12 mouse cellular contexts compared by ENCODE assay signal in genomic region chr8:47482354-47483071, GRCm38 (mm10). TPM values are rescaled to one million over a fixed set of nuclear protein-coding genes. Genes with fewer than 3 reads are reported as not detected.
A peak's percentile ranks its signal among the peaks of the same experiment; 100 is the strongest.
DNase-seq lines count a peak whose midpoint lies in the region; ATAC-seq lines count a peak whose summit lies in the region.
"Had no signal": no experiment of that assay in that cellular context is flagged by ENCODE, and none has a peak within 500 bp of the region (broad histone marks: within the 10 kb centered on the region; RNA-seq: fewer than 3 reads in every experiment).

No protein-coding gene starts in this region.

- peaks cover 4% of the 10 kb centered on the region; the same call in 1 of the 2 replicates for H3K36me3 ChIP-seq in lung, embryonic 15.5 days
- H3K36me3 ChIP-seq in embryonic facial prominence, embryonic 14.5 days (ENCODE audit: control insufficient read depth, insufficient read depth, low read length), result no peaks in the 10 kb centered on the region
- no peaks in the 10 kb centered on the region; the same call in 1 of the 2 replicates for H3K36me3 ChIP-seq in stomach, embryonic 14.5 days (ENCODE audit: control insufficient read depth, insufficient read depth, low read length)
- H3K36me3 ChIP-seq in liver, embryonic 11.5 days (ENCODE audit: control insufficient read depth, insufficient read depth, low read length), result peaks cover 3% of the 10 kb centered on the region; the same call in 1 of the 2 replicates

- no peak overlapping the region for H3K4me3 ChIP-seq in lung, embryonic 15.5 days
- H3K4me3 ChIP-seq in embryonic facial prominence, embryonic 14.5 days (ENCODE audit: low read depth, low read length), result no peak overlapping the region
- H3K4me3 ChIP-seq in stomach, embryonic 14.5 days (ENCODE audit: low read depth, low read length), result no peak overlapping the region
- H3K4me3 ChIP-seq in liver, embryonic 11.5 days (ENCODE audit: low read depth, low read length), result no peak overlapping the region
- H3K4me3 ChIP-seq: limb, embryonic 12.5 days; myocyte had no signal

- H3K4me1 ChIP-seq in lung, embryonic 15.5 days, result 0 out of 2 replicates have a peak, but pooled peaks cover 8% of the 10 kb centered on the region
- H3K4me1 ChIP-seq in embryonic facial prominence, embryonic 14.5 days (ENCODE audit: control insufficient read depth, insufficient read depth, low read length), result no peaks in the 10 kb centered on the region
- H3K4me1 ChIP-seq in stomach, embryonic 14.5 days (ENCODE audit: control insufficient read depth, insufficient read depth, low read length), result no peaks in the 10 kb centered on the region
- H3K4me1 ChIP-seq in liver, embryonic 11.5 days (replicated peaks; ENCODE audit: control insufficient read depth, insufficient read depth, low read length), result no peaks in the 10 kb centered on the region

- H3K4me2 ChIP-seq in lung, embryonic 15.5 days, result no peak overlapping the region
- no peak overlapping the region for H3K4me2 ChIP-seq in embryonic facial prominence, embryonic 14.5 days (ENCODE audit: low read depth, low read length)
- no peak overlapping the region for H3K4me2 ChIP-seq in stomach, embryonic 14.5 days (replicated peaks; ENCODE audit: low read depth, low read length)
- no peak overlapping the region for H3K4me2 ChIP-seq in liver, embryonic 11.5 days
- H3K4me2 ChIP-seq: limb, embryonic 12.5 days had no signal

- ATAC-seq in lung, embryonic 15.5 days (ENCODE audit: borderline replicate concordance, extremely low read depth, low FRiP score, low TSS enrichment), result peak; percentile 31; the same call in 1 of the 2 replicates
- peak; percentile 65 for ATAC-seq in embryonic facial prominence, embryonic 14.5 days (ENCODE audit: low read depth)
- peak; percentile 42; the same call in 1 of the 2 replicates for ATAC-seq in stomach, embryonic 14.5 days (ENCODE audit: insufficient number of reproducible peaks, insufficient read depth, low FRiP score, low read depth)
- ATAC-seq in liver, embryonic 11.5 days (replicated peaks; ENCODE audit: low FRiP score), result no peak

- no peak overlapping the region for H3K9ac ChIP-seq in lung, embryonic 15.5 days
- H3K9ac ChIP-seq in embryonic facial prominence, embryonic 14.5 days (ENCODE audit: low read depth, low read length), result no peak overlapping the region
- H3K9ac ChIP-seq in stomach, embryonic 14.5 days (replicated peaks; ENCODE audit: low read depth, low read length), result no peak overlapping the region
- H3K9ac ChIP-seq in liver, embryonic 11.5 days (ENCODE audit: low read depth, low read length), result no peak overlapping the region
- H3K9ac ChIP-seq: limb, embryonic 12.5 days had no signal

- whole genome bisulfite sequencing in lung, embryonic 15.5 days, result 62% methylated on average over 12 of the region's 12 CpGs
- 63% methylated on average over 12 of the region's 12 CpGs for WGBS in embryonic facial prominence, embryonic 14.5 days
- WGBS in stomach, embryonic 14.5 days, result 62% methylated on average over 12 of the region's 12 CpGs
- 79% methylated on average over 12 of the region's 12 CpGs for whole genome bisulfite sequencing in liver, embryonic 11.5 days

- no peak for DNase-seq in lung, postnatal 10 days
- peak; percentile 31 for DNase-seq in embryonic facial prominence, embryonic 14.5 days (ENCODE audit: low spot score)
- DNase-seq in kidney, adult 9 months, result peak; percentile 48
- no peak for DNase-seq in liver, embryonic 11.5 days (ENCODE audit: low spot score)
- no peak for DNase-seq in testis, postnatal 10 days (ENCODE audit: low spot score)
- DNase-seq: cerebellum, adult 9-11 months; heart, postnatal 36 days; lung, postnatal 4 days had no signal

- peak overlapping the region; percentile 59 for H3K27ac ChIP-seq in lung, embryonic 15.5 days
- H3K27ac ChIP-seq in embryonic facial prominence, embryonic 14.5 days (replicated peaks; ENCODE audit: low read depth, low read length), result no peak overlapping the region
- H3K27ac ChIP-seq in stomach, embryonic 14.5 days (ENCODE audit: low read length), result peak overlapping the region; percentile 35; the same call in 1 of the 2 replicates
- no peak overlapping the region for H3K27ac ChIP-seq in liver, embryonic 11.5 days (ENCODE audit: low read depth, low read length)
- H3K27ac ChIP-seq: limb, embryonic 12.5 days had no signal

- no peaks in the 10 kb centered on the region for H3K9me3 ChIP-seq in lung, embryonic 15.5 days
- no peaks in the 10 kb centered on the region for H3K9me3 ChIP-seq in embryonic facial prominence, embryonic 14.5 days (ENCODE audit: control insufficient read depth, low read length)
- peaks cover 4% of the 10 kb centered on the region; the same call in 1 of the 2 replicates for H3K9me3 ChIP-seq in stomach, embryonic 14.5 days (ENCODE audit: control insufficient read depth, low read depth, low read length)
- H3K9me3 ChIP-seq in liver, embryonic 11.5 days (ENCODE audit: control insufficient read depth, low read length), result peaks cover 3% of the 10 kb centered on the region; the same call in 1 of the 2 replicates

- H3K27me3 ChIP-seq in lung, embryonic 15.5 days, result no peaks in the 10 kb centered on the region
- H3K27me3 ChIP-seq in embryonic facial prominence, embryonic 14.5 days (replicated peaks; ENCODE audit: control insufficient read depth, insufficient read depth, low read length), result no peaks in the 10 kb centered on the region
- no peaks in the 10 kb centered on the region for H3K27me3 ChIP-seq in stomach, embryonic 14.5 days (ENCODE audit: control insufficient read depth, insufficient read depth, low read length)
- no peaks in the 10 kb centered on the region for H3K27me3 ChIP-seq in liver, embryonic 11.5 days (replicated peaks; ENCODE audit: control insufficient read depth, insufficient read depth, low read length)
- H3K27me3 ChIP-seq: limb, embryonic 12.5 days had no signal

RNA-seq across cellular contexts. Expression of gene Stox2, which starts 36.4 kb away (rescaled TPM):
- 11.0 and 12.7 TPM in 2 replicates for polyA plus RNA-seq in lung, embryonic 15.5 days (2015; fragmentation: Nextera tagmentation; extraction: Ambion mirVana)
- polyA plus RNA-seq in embryonic facial prominence, embryonic 14.5 days (2014; fragmentation: Nextera tagmentation; extraction: Ambion mirVana), result 14.2 and 15.0 TPM in 2 replicates
- 19.2 and 20.5 TPM in 2 replicates for polyA plus RNA-seq in stomach, embryonic 14.5 days (2014; fragmentation: Nextera tagmentation; extraction: Ambion mirVana)
- polyA plus RNA-seq in liver, embryonic 11.5 days (2014; fragmentation: Nextera tagmentation; extraction: Ambion mirVana), result 1.7 and 2.6 TPM in 2 replicates
- polyA plus RNA-seq: myocyte had no signal

RNA-seq across cellular contexts. Expression of gene Trappc11, which starts 50.8 kb away (rescaled TPM):
- 27.9 and 29.3 TPM in 2 replicates for polyA plus RNA-seq in lung, embryonic 15.5 days (2015; fragmentation: Nextera tagmentation; extraction: Ambion mirVana)
- 28.5 and 32.3 TPM in 2 replicates for polyA plus RNA-seq in embryonic facial prominence, embryonic 14.5 days (2014; fragmentation: Nextera tagmentation; extraction: Ambion mirVana)
- 31.5 and 32.2 TPM in 2 replicates for polyA plus RNA-seq in stomach, embryonic 14.5 days (2014; fragmentation: Nextera tagmentation; extraction: Ambion mirVana)
- 27.8 and 35.0 TPM in 2 replicates for polyA plus RNA-seq in liver, embryonic 11.5 days (2014; fragmentation: Nextera tagmentation; extraction: Ambion mirVana)

RNA-seq across cellular contexts. Expression of gene Rwdd4a, which starts 51.0 kb away (rescaled TPM):
- polyA plus RNA-seq in lung, embryonic 15.5 days (2015; fragmentation: Nextera tagmentation; extraction: Ambion mirVana), result 31.4 and 35.7 TPM in 2 replicates
- 42.1 and 42.2 TPM in 2 replicates for polyA plus RNA-seq in embryonic facial prominence, embryonic 14.5 days (2014; fragmentation: Nextera tagmentation; extraction: Ambion mirVana)
- 39.6 and 47.2 TPM in 2 replicates for polyA plus RNA-seq in stomach, embryonic 14.5 days (2014; fragmentation: Nextera tagmentation; extraction: Ambion mirVana)
- polyA plus RNA-seq in liver, embryonic 11.5 days (2014; fragmentation: Nextera tagmentation; extraction: Ambion mirVana), result 47.7 and 52.6 TPM in 2 replicates

Comparison
In these comparisons a context has a peak if more than half of its experiments do, and no peak if none do; other contexts are left out.
1. H3K27ac ChIP-seq: peak in lung, embryonic 15.5 days (single experiment) and stomach, embryonic 14.5 days (single experiment); none in embryonic facial prominence, embryonic 14.5 days (single experiment) and liver, embryonic 11.5 days (single experiment).
2. DNase-seq: peak in embryonic facial prominence, embryonic 14.5 days (single experiment) and kidney, adult 9 months (single experiment); none in lung, postnatal 10 days (single experiment), liver, embryonic 11.5 days (single experiment) and testis, postnatal 10 days (single experiment).